Mouse (Mus musculus): ENCODE measurements at regions not wholly inside any gene's neighbourhood (a gene's known extent, or its start where the extent isn't known, plus 50 kb on each side); places are given as distances from the start of the nearest gene placed in this dataset.
A peak's percentile ranks its signal among the peaks of the same experiment; 100 is the strongest.

GRCm38 (mm10) chr3:121902246-121902645 lies 50.1 kb upstream of the Arhgap29 start:
- Histone ChIP-seq H3K27ac (replicated peaks; ENCODE audit: low read depth, low read length) (no peak overlapping the region), H3K27me3 (ENCODE audit: control insufficient read depth, insufficient read depth, low read length) (no peaks in the 10 kb centered on the region), H3K4me3 (replicated peaks; ENCODE audit: low read length) (no peak overlapping the region), H3K4me1 (ENCODE audit: control insufficient read depth, insufficient read depth, low read length) (0 out of 2 replicates have a peak, but pooled peaks cover 3% of the 10 kb centered on the region), H3K36me3 (ENCODE audit: control insufficient read depth, insufficient read depth, low read length) (no peaks in the 10 kb centered on the region), H3K9me3 (ENCODE audit: control insufficient read depth, low read length) (no peaks in the 10 kb centered on the region), H3K9ac (ENCODE audit: low read depth, low read length, severe bottlenecking) (no peak overlapping the region), H3K4me2 (replicated peaks; ENCODE audit: low read depth, low read length, severe bottlenecking) (no peak overlapping the region)
- WGBS: 88% methylated on average over 15 of the region's 15 CpGs
- ATAC-seq (ENCODE audit: low FRiP score, low read depth) (no peak), DNase-seq (ENCODE audit: low spot score) (no peak)
- TF ChIP-seq POLR2A (IDR thresholded peaks at IDR 0.05; ENCODE audit: borderline replicate concordance, extremely low read depth, insufficient read depth, insufficient read length): no peak

GRCm38 (mm10) chr3:121900429-121900844 lies 51.9 kb upstream of the Arhgap29 start:
- Histone ChIP-seq H3K9ac (ENCODE audit: low read depth, low read length, severe bottlenecking) (no peak overlapping the region), H3K27me3 (ENCODE audit: control insufficient read depth, insufficient read depth, low read length) (no peaks in the 10 kb centered on the region), H3K27ac (replicated peaks; ENCODE audit: low read depth, low read length) (no peak overlapping the region), H3K4me1 (ENCODE audit: control insufficient read depth, insufficient read depth, low read length) (0 out of 2 replicates have a peak, but pooled peaks cover 3% of the 10 kb centered on the region), H3K9me3 (ENCODE audit: control insufficient read depth, low read length) (no peaks in the 10 kb centered on the region), H3K4me3 (replicated peaks; ENCODE audit: low read length) (no peak overlapping the region), H3K36me3 (ENCODE audit: control insufficient read depth, insufficient read depth, low read length) (no peaks in the 10 kb centered on the region), H3K4me2 (replicated peaks; ENCODE audit: low read depth, low read length, severe bottlenecking) (no peak overlapping the region)
- no peak for TF ChIP-seq POLR2A (IDR thresholded peaks at IDR 0.05; ENCODE audit: borderline replicate concordance, extremely low read depth, insufficient read depth, insufficient read length)
- no peak for ATAC-seq (ENCODE audit: low FRiP score, low read depth)
- no peak for DNase-seq (ENCODE audit: low spot score)
- 67% methylated on average over 8 of the region's 8 CpGs for WGBS

- no peak for ATAC-seq (ENCODE audit: low FRiP score, low read depth)
- TF ChIP-seq POLR2A (IDR thresholded peaks at IDR 0.05; ENCODE audit: borderline replicate concordance, extremely low read depth, insufficient read depth, insufficient read length): no peak
Measured at GRCm38 (mm10) chr3:121897821-121898574, 54.3 kb upstream of the Arhgap29 start.

GRCm38 (mm10) chr3:121893606-121894005 lies 58.7 kb upstream of the Arhgap29 start:
- no peaks in the 10 kb centered on the region for H3K27me3 ChIP-seq (ENCODE audit: control insufficient read depth, insufficient read depth, low read length)
- H3K9me3 ChIP-seq (ENCODE audit: control insufficient read depth, low read length): no peaks in the 10 kb centered on the region
- ATAC-seq (ENCODE audit: low FRiP score, low read depth) (no peak), DNase-seq (ENCODE audit: low spot score) (no peak)
- no peak for TF ChIP-seq POLR2A (IDR thresholded peaks at IDR 0.05; ENCODE audit: borderline replicate concordance, extremely low read depth, insufficient read depth, insufficient read length)
- no peak overlapping the region for H3K4me2 ChIP-seq (replicated peaks; ENCODE audit: low read depth, low read length, severe bottlenecking)
- H3K27ac ChIP-seq (replicated peaks; ENCODE audit: low read depth, low read length): no peak overlapping the region
- no peaks in the 10 kb centered on the region for H3K36me3 ChIP-seq (ENCODE audit: control insufficient read depth, insufficient read depth, low read length)
- no peak overlapping the region for H3K9ac ChIP-seq (ENCODE audit: low read depth, low read length, severe bottlenecking)
- H3K4me1 ChIP-seq (ENCODE audit: control insufficient read depth, insufficient read depth, low read length): no peaks in the 10 kb centered on the region
- H3K4me3 ChIP-seq (replicated peaks; ENCODE audit: low read length): no peak overlapping the region
- 82% methylated on average over 7 of the region's 7 CpGs for WGBS

More at GRCm38 (mm10) chr3:121897821-121898574, 54.3 kb upstream of the Arhgap29 start:
- H3K27ac ChIP-seq (replicated peaks; ENCODE audit: low read depth, low read length): no peak overlapping the region
- H3K36me3 ChIP-seq (ENCODE audit: control insufficient read depth, insufficient read depth, low read length): no peaks in the 10 kb centered on the region
- no peak overlapping the region for H3K4me3 ChIP-seq (replicated peaks; ENCODE audit: low read length)
- H3K9me3 ChIP-seq (ENCODE audit: control insufficient read depth, low read length): no peaks in the 10 kb centered on the region
- no peak overlapping the region for H3K9ac ChIP-seq (ENCODE audit: low read depth, low read length, severe bottlenecking)
- WGBS: 54% methylated on average over 14 of the region's 14 CpGs
- no peak overlapping the region for H3K4me2 ChIP-seq (replicated peaks; ENCODE audit: low read depth, low read length, severe bottlenecking)
- H3K27me3 ChIP-seq (ENCODE audit: control insufficient read depth, insufficient read depth, low read length): no peaks in the 10 kb centered on the region
- H3K4me1 ChIP-seq (ENCODE audit: control insufficient read depth, insufficient read depth, low read length): 0 out of 2 replicates have a peak, but pooled peaks cover under 1% of the 10 kb centered on the region
- DNase-seq (ENCODE audit: low spot score): peak; percentile 56

- 90% methylated on average over 3 of the region's 3 CpGs for WGBS
- H3K9me3 ChIP-seq (ENCODE audit: control insufficient read depth, low read length): no peaks in the 10 kb centered on the region
- ATAC-seq (ENCODE audit: low FRiP score, low read depth) (no peak), DNase-seq (ENCODE audit: low spot score) (no peak)
- H3K9ac ChIP-seq (ENCODE audit: low read depth, low read length, severe bottlenecking): no peak overlapping the region
- H3K27me3 ChIP-seq (ENCODE audit: control insufficient read depth, insufficient read depth, low read length): no peaks in the 10 kb centered on the region
- H3K36me3 ChIP-seq (ENCODE audit: control insufficient read depth, insufficient read depth, low read length): no peaks in the 10 kb centered on the region
- H3K4me1 ChIP-seq (ENCODE audit: control insufficient read depth, insufficient read depth, low read length): no peaks in the 10 kb centered on the region
- no peak overlapping the region for H3K27ac ChIP-seq (replicated peaks; ENCODE audit: low read depth, low read length)
- H3K4me2 ChIP-seq (replicated peaks; ENCODE audit: low read depth, low read length, severe bottlenecking): no peak overlapping the region
- TF ChIP-seq POLR2A (IDR thresholded peaks at IDR 0.05; ENCODE audit: borderline replicate concordance, extremely low read depth, insufficient read depth, insufficient read length): no peak
- no peak overlapping the region for H3K4me3 ChIP-seq (replicated peaks; ENCODE audit: low read length)
Measured at GRCm38 (mm10) chr3:121892675-121893074, 59.7 kb upstream of the Arhgap29 start.

Measured in limb, embryonic 14.5 days (tissue).